Mouse (Mus musculus): ENCODE measurements around the gene Tmem38b.

GRCm38 (mm10) chr4:53864098-53864820 is 38.4 kb downstream of the Tmem38b start:
- TF ChIP-seq POLR2A (IDR thresholded peaks at IDR 0.05; ENCODE audit: control insufficient read depth, low read depth, low read length) (no peak), CTCF (IDR thresholded peaks at IDR 0.05; ENCODE audit: control insufficient read depth, insufficient read depth, insufficient replicate concordance, low read depth, low read length) (no peak)

Measured in testis, adult 2 months (tissue).